Mouse (Mus musculus): ENCODE measurements at regions not wholly inside any gene's neighbourhood (a gene's known extent, or its start where the extent isn't known, plus 50 kb on each side); places are given as distances from the start of the nearest gene placed in this dataset.
"Not testable (repeated sequence)": the region's sequence is repeated elsewhere in the genome, so short reads cannot be mapped to it uniquely, and the experiment has no call there.

- no peak for DNase-seq
Measured at GRCm38 (mm10) chr5:64555931-64556330, 247.3 kb upstream of the Klf3 start.

- no peak for DNase-seq
Measured at GRCm38 (mm10) chr5:64566451-64567390, 236.5 kb upstream of the Klf3 start.

GRCm38 (mm10) chr5:64567813-64568212 lies 235.4 kb upstream of the Klf3 start:
- DNase-seq, result no peak

GRCm38 (mm10) chr5:64568294-64568693 lies 234.9 kb upstream of the Klf3 start:
- DNase-seq, result no peak

- no peak for DNase-seq
Measured at GRCm38 (mm10) chr5:64574386-64574785, 228.8 kb upstream of the Klf3 start.

- no peak for DNase-seq
Measured at GRCm38 (mm10) chr5:64575896-64576295, 227.3 kb upstream of the Klf3 start.

- DNase-seq, result no peak
Measured at GRCm38 (mm10) chr5:64576426-64577262, 226.5 kb upstream of the Klf3 start.

- no peak for DNase-seq
Measured at GRCm38 (mm10) chr5:64577424-64577823, 225.8 kb upstream of the Klf3 start.

GRCm38 (mm10) chr5:64578536-64578935 lies 224.7 kb upstream of the Klf3 start:
- no peak for DNase-seq

GRCm38 (mm10) chr5:64579086-64579485 lies 224.1 kb upstream of the Klf3 start:
- DNase-seq, result no peak

GRCm38 (mm10) chr5:64579494-64580339 lies 223.5 kb upstream of the Klf3 start:
- DNase-seq, result peak; percentile 21

- no peak for DNase-seq
Measured at GRCm38 (mm10) chr5:64580340-64580723, 222.9 kb upstream of the Klf3 start.

GRCm38 (mm10) chr5:64580786-64581445 lies 222.3 kb upstream of the Klf3 start:
- no peak for DNase-seq

GRCm38 (mm10) chr5:64581461-64581860 lies 221.7 kb upstream of the Klf3 start:
- DNase-seq, result no peak

- DNase-seq, result no peak
Measured at GRCm38 (mm10) chr5:64582031-64582430, 221.2 kb upstream of the Klf3 start.

- no peak for DNase-seq
Measured at GRCm38 (mm10) chr5:64584308-64584707, 218.9 kb upstream of the Klf3 start.

GRCm38 (mm10) chr5:64585076-64585786 lies 218.0 kb upstream of the Klf3 start:
- no peak for DNase-seq

GRCm38 (mm10) chr5:64586316-64586715 lies 216.9 kb upstream of the Klf3 start:
- DNase-seq, result no peak

GRCm38 (mm10) chr5:64586933-64587332 lies 216.3 kb upstream of the Klf3 start:
- peak; percentile 22 for DNase-seq

- no peak for DNase-seq
Measured at GRCm38 (mm10) chr5:64587895-64588738, 215.1 kb upstream of the Klf3 start.

- DNase-seq, result not testable (repeated sequence)
Measured at GRCm38 (mm10) chr5:64588768-64589167, 214.4 kb upstream of the Klf3 start.
